Mouse (Mus musculus): ENCODE data around the gene Aipl1.

Aipl1 gene

GRCm38 (mm10) chr11:72037409-72037808 lies at the start of gene Aipl1:
Aipl1 (minus strand) TSS chr11:72037509.
- in situ Hi-C loops (cut with MboI): no loop called here

GRCm38 (mm10) chr11:72086251-72087046 lies 49.1 kb upstream of the Aipl1 start:
- in situ Hi-C loops (cut with MboI): no loop called here

DNA sequence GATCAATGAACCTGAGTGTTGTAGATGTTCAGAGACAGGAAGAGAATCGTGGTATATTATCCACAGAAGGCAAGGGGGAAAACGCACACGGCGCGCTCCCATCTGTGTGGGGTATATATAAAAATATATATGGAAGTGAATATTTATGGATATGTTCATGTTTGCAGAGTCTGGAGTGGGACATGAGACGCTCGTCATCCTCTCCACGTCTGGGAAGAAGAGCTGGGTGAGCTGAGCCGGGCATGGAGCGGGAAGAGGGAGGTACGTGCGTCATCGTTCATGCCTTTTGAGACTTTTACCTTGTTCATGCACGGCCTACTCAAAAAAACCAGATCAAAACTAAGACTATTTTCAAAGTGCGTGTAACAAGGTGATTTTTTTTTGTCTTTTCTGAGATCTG lies 47.0 kb upstream of the Aipl1 start:
- in situ Hi-C loops (cut with MboI): no loop called here

- in situ Hi-C loops (cut with MboI): no loop called here
Measured at GRCm38 (mm10) chr11:72082601-72083000, 45.3 kb upstream of the Aipl1 start.

GRCm38 (mm10) chr11:72080461-72080860 lies 43.2 kb upstream of the Aipl1 start:
- in situ Hi-C loops (cut with MboI): no loop called here

- in situ Hi-C loops (cut with MboI): no loop called here
Measured at GRCm38 (mm10) chr11:72078647-72079046, 41.3 kb upstream of the Aipl1 start.

DNA sequence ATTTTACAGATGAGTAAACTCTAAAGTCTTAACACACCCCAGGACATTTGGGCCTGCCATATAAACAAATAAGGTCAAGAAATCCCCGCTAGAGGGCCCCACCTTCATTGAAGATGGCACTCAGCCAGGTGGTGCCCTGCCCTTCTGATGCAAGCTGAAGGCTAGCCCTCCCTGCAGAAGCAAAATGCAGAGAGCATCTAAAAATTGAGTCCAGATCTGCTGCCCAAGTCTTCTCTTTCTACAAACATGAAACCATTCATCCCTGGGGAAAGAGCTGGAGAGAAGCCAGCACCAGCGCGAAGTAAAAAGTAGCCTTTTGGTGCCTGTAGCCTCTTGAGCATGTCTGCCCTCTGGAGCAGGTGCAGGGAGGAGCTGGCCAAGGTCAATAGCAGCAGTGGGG lies 40.7 kb upstream of the Aipl1 start:
- in situ Hi-C loops (cut with MboI): no loop called here

- in situ Hi-C loops (cut with MboI): no loop called here
Measured at GRCm38 (mm10) chr11:72074230-72074629, 36.9 kb upstream of the Aipl1 start.

DNA sequence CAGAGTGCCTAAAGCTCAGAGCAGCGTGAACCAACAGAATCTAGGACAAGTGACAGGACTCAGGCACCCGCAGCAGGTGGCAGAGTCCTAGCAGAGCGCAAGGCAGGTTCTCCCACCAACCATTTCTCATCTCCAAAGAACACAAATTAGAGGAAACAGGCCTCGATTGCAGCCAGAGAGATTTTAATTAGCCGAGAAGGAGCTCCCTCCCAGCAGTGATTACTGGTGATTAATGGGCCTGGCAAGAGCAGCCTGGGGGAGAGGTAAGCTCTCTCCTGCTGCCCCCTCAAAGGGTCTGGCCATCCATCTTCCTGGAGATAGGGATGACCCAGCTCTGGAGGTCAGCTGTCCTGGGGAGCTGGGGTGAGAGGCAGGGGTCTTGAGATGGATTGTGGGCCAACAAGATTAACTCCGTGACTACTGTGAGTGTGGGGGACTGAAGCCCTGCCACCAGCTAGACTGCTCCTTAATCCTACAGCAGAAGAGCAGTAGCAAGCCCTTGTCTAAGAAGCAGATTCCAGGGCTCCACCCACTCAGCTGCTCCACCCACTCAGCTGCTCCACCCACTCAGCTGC lies 35.1 kb upstream of the Aipl1 start:
- in situ Hi-C loops (cut with MboI): no loop called here

DNA sequence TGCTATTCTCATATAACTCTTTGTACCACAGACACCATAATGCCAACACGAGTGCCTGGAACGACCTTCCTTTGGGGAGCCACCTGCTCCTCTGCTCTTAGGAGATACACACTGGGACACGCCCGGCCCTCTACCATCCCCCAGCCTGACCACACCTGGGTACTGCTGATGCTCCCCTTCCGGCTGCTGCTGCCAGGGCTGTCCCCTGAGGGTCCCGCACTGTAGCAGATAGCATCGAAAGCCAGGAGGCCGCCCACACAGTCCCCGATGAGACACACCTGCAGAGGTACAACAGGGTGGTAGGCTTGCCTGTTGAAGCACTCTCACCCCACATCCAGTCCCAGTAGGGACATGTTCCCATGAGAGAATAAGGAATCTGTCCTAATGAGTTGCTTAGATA lies 33.4 kb upstream of the Aipl1 start:
- in situ Hi-C loops (cut with MboI): no loop called here

DNA sequence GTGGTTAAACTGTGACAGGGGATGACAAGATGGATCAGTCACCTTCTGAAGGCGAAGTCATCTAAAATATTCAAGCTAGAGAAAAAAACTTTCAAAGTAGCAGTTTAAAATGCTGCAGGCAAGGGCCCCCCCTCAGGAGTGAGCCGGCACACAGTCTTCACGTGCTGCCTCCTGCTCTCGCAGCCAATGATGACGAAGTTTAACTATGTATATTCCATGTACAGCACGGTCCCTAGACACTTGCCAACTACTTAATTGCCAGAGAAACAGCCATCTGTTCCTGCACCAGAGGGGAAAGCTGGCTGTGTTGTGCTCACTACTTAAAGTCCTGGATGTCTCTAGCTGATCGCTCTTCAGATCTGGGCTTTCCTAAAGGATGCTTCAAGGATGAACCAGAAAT lies 30.7 kb upstream of the Aipl1 start:
- in situ Hi-C loops (cut with MboI): no loop called here

DNA sequence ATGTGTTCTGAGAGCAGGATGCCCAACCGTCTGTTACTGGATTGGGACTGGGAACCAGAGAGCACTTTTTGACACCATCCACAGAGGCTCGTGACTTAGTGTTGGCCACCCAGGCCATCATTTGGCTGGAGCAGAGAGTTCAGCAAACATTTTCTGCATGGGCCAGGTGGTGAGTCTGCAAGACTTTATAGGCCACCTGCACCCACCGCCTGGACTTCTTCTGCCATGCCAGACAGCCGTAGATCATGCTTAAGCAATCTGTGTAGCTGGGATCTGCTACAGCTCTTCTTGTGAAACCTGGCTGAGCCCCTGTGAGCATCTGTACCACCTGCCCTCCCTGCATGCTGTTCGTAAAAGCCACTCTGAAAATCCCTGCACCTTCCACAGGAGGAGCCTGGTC lies 30.0 kb upstream of the Aipl1 start:
- in situ Hi-C loops (cut with MboI): no loop called here

DNA sequence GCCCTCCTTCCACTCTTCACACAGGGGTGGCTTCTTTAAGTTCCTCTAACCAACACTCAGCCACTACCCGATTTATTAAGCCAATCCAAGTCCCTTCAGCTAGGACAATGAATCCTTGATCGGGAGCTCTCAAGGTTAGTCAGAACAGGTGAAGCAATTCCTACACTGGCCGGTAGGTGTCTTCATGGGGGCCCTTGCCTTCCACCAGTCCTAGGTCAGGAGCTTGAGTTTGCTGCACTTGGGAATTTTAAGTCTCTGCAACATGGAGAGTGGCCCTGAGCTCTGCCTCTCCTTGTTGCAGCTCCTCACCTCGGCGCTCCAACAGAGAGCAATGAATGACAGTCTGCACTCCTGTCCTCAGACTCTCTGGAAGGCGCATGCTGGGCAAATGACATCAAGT lies 29.0 kb upstream of the Aipl1 start:
- in situ Hi-C loops (cut with MboI): no loop called here

GRCm38 (mm10) chr11:72065103-72065502 lies 27.8 kb upstream of the Aipl1 start:
- in situ Hi-C loops (cut with MboI): no loop called here

DNA sequence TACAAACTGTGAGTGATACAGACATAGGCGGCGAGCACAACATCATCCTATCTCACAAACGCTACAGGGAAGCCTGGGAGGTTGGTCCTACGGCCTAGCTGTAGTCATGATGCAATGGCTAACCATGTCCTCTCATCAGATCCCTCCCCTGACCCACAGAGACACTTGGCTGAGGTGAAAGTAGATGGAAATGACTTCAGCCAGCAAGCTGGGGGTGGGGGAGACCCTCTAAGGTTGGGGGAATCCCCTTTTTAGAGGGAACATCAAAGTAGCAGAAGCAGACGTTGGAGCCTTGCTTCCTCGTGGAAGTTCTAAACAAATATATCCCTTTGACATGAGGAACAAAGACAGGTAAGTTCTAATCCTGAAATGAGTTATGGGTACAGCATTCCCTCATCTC lies 27.1 kb upstream of the Aipl1 start:
- in situ Hi-C loops (cut with MboI): no loop called here

GRCm38 (mm10) chr11:72061093-72061620 lies 23.8 kb upstream of the Aipl1 start:
- in situ Hi-C loops (cut with MboI): no loop called here

GRCm38 (mm10) chr11:72060416-72060815 lies 23.1 kb upstream of the Aipl1 start:
- in situ Hi-C loops (cut with MboI): no loop called here

GRCm38 (mm10) chr11:72057166-72057565 lies 19.9 kb upstream of the Aipl1 start:
- in situ Hi-C loops (cut with MboI): no loop called here

DNA sequence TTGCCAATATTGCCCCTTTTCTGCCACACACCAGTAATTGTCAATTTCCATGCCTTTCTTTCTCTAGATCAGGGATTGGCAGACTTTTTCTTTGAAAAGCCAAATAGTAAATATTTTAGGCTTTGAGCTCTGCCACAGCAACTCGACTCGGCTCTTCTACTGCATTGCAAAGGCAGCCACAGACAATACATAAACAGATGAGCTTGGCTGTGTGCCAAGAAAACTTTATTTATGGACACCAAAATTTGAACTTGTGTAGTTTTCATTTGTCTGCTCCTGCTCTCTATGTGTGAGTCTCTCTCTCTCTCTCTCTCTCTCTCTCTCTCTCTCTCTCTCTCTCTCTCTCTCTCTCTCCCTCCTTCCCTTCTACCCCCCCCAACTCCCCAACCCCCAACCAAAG lies 17.9 kb upstream of the Aipl1 start:
- in situ Hi-C loops (cut with MboI): no loop called here

DNA sequence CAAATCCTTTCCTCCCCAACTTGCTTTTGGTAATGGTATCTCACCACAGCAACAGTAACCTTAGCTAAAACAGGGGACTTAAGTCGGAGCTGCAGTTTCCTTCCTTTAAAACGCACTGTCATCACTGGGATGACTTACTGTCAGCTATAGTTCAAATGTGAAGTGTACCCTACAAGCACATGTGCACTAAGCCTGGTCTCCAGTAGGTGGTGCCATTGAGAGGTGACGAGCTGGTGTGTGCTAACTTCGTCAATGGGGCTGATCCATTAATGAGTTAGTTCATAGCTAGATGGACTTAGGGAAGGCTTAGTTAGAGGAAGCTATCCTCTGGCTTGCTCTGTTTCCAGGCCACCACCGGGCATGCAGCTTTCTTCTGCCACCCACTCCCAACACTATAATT lies 15.3 kb upstream of the Aipl1 start:
- in situ Hi-C loops (cut with MboI): no loop called here

GRCm38 (mm10) chr11:72052221-72052620 lies 14.9 kb upstream of the Aipl1 start:
- in situ Hi-C loops (cut with MboI): no loop called here

- in situ Hi-C loops (cut with MboI): no loop called here
Measured at GRCm38 (mm10) chr11:72050895-72051858, 13.9 kb upstream of the Aipl1 start.
